Mouse (Mus musculus): ENCODE data around the gene Gm38100.

Gm38100 gene

DNA sequence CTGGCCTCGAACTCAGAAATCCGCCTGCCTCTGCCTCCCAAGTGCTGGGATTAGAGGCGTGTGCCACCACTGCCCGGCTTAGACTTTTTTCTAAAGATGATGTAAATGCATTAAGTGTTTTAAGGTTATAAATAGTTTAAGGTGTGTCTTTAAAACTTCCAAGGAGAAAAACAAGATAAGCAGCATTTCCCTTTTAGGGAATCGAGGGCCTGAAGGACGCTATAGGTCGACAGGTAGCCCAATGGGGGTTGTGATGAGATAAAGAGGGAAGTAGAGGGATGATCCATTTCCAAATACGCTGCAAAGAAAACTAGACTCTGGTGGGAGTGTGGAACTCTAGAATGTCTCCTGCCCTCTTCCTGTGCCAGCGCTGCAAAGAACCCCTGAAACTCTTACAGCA is at the start of gene Gm38100:
Gene Gm38100, plus strand, starts transcription at position 301 of the 400 bp plus-strand sequence.
- in situ Hi-C loops (cut with MboI, MseI): no loop called here

DNA sequence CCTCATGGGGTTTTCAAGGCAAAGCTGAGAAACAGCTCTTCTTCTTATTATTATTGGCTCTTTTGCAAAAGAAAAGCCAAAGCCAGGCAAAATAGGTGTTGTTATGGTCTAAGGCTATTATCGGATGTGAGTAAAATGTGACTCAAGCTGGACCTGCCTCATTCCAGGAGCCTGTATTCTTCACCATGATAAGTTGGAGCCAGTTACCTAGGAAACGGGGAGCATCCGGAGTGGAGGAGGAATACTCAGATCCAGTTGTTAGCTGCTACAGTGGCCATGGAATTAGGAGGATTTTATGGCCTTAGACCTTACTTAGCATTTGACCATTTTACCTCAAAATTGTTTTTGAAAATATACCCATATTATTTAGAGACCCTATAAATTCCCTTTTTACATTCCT is 49.4 kb upstream of the Gm38100 start:
- in situ Hi-C loops (cut with MboI, MseI): no loop called here

GRCm38 (mm10) chr1:175872028-175872816 is 47.9 kb upstream of the Gm38100 start:
- in situ Hi-C loops (cut with MboI, MseI): no loop called here

DNA sequence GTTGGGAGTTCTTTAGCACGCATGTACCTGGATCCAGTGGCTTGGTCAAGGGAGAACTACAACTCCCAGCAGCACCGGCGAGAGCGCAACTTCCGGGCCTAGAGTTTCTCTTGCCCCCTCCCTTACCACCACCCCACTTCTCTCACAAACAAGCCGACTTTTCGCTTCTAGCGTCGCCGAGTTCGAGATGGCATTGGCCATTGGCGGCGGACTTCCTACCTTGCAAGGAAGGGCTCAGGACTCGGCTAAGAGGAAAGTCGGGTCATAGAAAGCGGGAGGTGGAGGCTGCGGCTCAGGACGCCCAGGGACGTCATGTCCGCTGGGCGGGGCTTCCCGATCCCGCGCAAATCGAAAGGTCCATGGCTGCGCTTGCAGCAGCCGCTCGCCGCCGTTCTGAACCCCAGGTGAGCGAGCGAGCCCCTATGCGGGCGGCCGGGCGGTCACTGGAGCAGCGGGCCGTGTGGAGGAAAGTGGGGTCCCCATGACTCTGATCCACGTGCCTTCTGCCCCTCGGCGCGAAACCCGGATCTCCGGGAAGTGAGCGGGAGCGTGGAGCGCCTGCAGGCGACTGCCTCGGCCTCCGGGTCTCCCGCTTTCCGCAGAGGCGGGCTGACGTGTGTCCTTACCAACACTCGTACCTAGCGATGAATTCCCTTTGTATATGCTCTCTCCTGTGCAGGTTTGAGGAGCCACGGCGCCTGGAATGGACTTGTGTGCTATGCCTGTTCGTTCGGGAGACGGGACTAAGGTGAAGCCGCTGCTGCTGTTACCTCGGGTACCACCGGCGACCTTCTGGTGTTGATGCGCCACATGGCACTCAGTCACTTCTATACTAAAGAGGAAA is 39.5 kb upstream of the Gm38100 start, which contains the start of gene Exo1:
Gene Exo1, plus strand, starts transcription at position 129 of the 844 bp plus-strand sequence.
- in situ Hi-C loops (cut with MboI, MseI): loop anchor here (5.0 kb wide), 2 partner anchors 188 to 258 kb away; partner anchors contain the start of genes Chml, Kmo and Opn3

GRCm38 (mm10) chr1:175883398-175883797 is 36.7 kb upstream of the Gm38100 start:
- in situ Hi-C loops (cut with MboI, MseI): loop anchor here (5.0 kb wide), 2 partner anchors 191 to 261 kb away; partner anchors contain the start of genes Chml, Kmo and Opn3

GRCm38 (mm10) chr1:175893263-175893662 is 26.9 kb upstream of the Gm38100 start:
- in situ Hi-C loops (cut with MboI, MseI): no loop called here

- in situ Hi-C loops (cut with MboI, MseI): no loop called here
These were observed 26.4 kb upstream of the Gm38100 start for GRCm38 (mm10) chr1:175893726-175894125.

GRCm38 (mm10) chr1:175911207-175911606 is 8.9 kb upstream of the Gm38100 start:
- in situ Hi-C loops (cut with MboI, MseI): no loop called here

DNA sequence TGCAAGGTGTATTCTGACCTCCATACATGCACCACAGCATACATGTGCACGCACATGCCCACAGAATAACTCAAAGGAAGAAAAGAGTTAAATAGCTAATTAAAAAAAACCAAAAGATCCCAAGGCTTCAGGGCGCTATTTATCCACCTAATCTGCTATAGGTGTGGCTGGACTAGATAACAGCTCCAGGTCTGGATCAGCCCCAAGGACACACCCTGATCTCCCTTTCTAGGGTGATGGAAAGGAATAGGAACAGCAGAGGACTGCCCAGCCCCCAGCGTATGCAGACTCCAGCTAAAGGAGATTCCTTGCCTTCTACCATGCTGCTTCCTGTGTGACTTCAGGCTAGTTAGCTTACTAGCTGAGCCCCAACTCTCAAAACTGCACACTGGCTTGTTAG is 8.1 kb upstream of the Gm38100 start:
- in situ Hi-C loops (cut with MboI, MseI): no loop called here

- in situ Hi-C loops (cut with MboI, MseI): no loop called here
These were observed 6.3 kb upstream of the Gm38100 start for GRCm38 (mm10) chr1:175913728-175914303.

GRCm38 (mm10) chr1:175921091-175921490 is 962 bp downstream of the Gm38100 start:
- in situ Hi-C loops (cut with MboI, MseI): no loop called here

- in situ Hi-C loops (cut with MboI, MseI): no loop called here
These were observed 4.0 kb downstream of the Gm38100 start for GRCm38 (mm10) chr1:175923848-175924787.

- in situ Hi-C loops (cut with MboI, MseI): loop anchor here (25.0 kb wide), 1 partner anchor 1344 kb away; no protein-coding TSS in a partner anchor
These were observed 11.3 kb downstream of the Gm38100 start for GRCm38 (mm10) chr1:175931391-175931790.

GRCm38 (mm10) chr1:175936282-175936737 is 16.2 kb downstream of the Gm38100 start:
- in situ Hi-C loops (cut with MboI, MseI): loop anchor here (25.0 kb wide), 1 partner anchor 1349 kb away; no protein-coding TSS in a partner anchor

- in situ Hi-C loops (cut with MboI, MseI): loop anchor here (25.0 kb wide), 1 partner anchor 1351 kb away; no protein-coding TSS in a partner anchor
These were observed 18.6 kb downstream of the Gm38100 start for GRCm38 (mm10) chr1:175938731-175939130.

DNA sequence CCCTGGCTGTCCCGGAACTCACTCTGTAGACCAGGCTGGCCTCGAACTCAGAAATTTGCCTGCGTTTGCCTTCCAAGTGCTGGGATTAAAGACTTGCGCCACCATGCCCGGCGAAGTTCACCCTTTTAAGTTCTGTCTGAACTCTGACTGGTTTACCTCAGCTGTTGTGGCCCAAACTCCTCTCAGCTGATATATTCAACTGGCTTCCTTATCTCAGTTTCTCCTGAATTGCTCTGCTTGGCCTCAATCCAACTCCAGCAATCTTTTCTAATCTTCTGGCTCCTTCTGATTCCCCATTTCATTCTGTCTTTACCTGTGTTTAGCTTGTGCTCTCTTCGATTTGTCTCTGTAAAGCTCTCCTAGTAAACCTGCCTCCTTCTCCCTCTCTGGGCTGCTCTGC is 23.0 kb downstream of the Gm38100 start:
- in situ Hi-C loops (cut with MboI, MseI): loop anchor here (25.0 kb wide), 1 partner anchor 1356 kb away; no protein-coding TSS in a partner anchor

DNA sequence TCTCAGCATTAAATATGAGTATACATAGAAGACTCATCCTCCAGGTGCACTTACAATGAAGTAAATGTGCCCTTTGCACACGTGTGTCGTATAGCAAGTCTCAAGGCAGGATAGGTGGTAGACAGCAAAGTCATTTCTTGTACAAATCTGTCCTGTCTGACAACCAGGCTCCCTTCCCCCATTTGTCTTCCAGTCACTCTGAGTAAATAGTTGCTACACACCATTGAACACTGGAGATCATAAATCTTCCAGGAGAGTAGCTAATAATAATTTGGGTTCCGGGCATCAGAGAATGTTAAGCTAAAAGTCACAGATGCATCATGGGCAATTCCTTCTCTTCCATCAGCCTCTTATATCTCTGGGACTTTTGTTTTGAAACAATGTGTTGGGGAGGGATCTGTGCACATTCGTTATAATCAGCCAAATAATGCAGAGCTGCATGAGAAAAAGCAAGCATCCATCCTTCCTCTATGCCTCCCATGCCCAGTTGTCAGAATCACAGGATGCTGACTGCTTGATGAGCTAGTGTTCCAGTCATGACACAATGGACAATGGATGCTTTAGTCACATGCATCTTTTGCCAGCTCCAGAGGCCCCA is 26.7 kb downstream of the Gm38100 start:
- in situ Hi-C loops (cut with MboI, MseI): loop anchor here (25.0 kb wide), 1 partner anchor 1360 kb away; no protein-coding TSS in a partner anchor

- in situ Hi-C loops (cut with MboI, MseI): no loop called here
These were observed 30.3 kb downstream of the Gm38100 start for GRCm38 (mm10) chr1:175950421-175950820.

DNA sequence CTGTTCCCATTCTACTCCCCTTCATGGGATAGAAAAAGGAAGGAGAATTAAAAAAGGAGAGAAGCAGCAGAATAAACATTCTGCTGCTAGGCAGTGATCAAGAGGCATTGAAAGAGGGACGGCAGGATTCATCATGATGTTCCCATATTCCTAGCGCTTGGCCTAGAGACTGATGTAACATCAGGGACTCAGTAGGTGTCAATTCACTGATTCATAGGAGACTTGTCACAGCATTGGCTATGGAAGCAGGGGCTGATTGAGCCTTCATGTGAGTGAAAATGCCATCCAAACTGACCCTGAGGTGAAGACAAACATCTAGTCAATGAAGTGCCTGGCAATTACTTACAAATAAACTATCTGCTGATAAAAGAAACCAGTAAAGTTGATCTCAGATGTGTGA is 30.7 kb downstream of the Gm38100 start:
- in situ Hi-C loops (cut with MboI, MseI): no loop called here

GRCm38 (mm10) chr1:175961786-175962185 is 41.7 kb downstream of the Gm38100 start:
- in situ Hi-C loops (cut with MboI, MseI): no loop called here
